Mouse (Mus musculus) c-Kit-positive CD71-negative TER-119-negative erythroid progenitor cells, embryonic 14.5 days (primary cell): ENCODE measurements at regions not wholly inside any gene's neighbourhood (a gene's known extent, or its start where the extent isn't known, plus 50 kb on each side); places are given as distances from the start of the nearest gene placed in this dataset.

ENCODE experiments used
- DNase-seq: peaks from one replicate; pipeline ENCODE4 v3.0.0-alpha.2; 2013; ENCODE audit warnings: low read depth

- no peak for DNase-seq
Measured at GRCm38 (mm10) chr14:15273107-15273506, 165.7 kb downstream of the Lrrc3b start.

- no peak for DNase-seq
Measured at GRCm38 (mm10) chr14:15272364-15272763, 166.4 kb downstream of the Lrrc3b start.

GRCm38 (mm10) chr14:15266287-15266686, 172.5 kb downstream of the Lrrc3b start:
- peak; percentile 4 for DNase-seq

- no peak for DNase-seq
Measured at GRCm38 (mm10) chr14:15262996-15263395, 175.8 kb downstream of the Lrrc3b start.

GRCm38 (mm10) chr14:15255729-15256128, 183.1 kb downstream of the Lrrc3b start:
- no peak for DNase-seq

- no peak for DNase-seq
Measured at GRCm38 (mm10) chr14:15205626-15206025, 233.2 kb downstream of the Lrrc3b start.

- DNase-seq, result no peak
Measured at GRCm38 (mm10) chr14:15204284-15204683, 234.5 kb downstream of the Lrrc3b start.
